Mouse (Mus musculus) hindlimb bud, embryonic 11.5 days (tissue): ENCODE data around the gene Cct2.

Experiments used
- DNase-seq: peaks from one replicate; pipeline ENCODE4 v3.0.0-alpha.2; 2012; ENCODE audit warnings: low read depth, low spot score; ENCODE audit errors: extremely low spot score

Cct2 gene

DNA sequence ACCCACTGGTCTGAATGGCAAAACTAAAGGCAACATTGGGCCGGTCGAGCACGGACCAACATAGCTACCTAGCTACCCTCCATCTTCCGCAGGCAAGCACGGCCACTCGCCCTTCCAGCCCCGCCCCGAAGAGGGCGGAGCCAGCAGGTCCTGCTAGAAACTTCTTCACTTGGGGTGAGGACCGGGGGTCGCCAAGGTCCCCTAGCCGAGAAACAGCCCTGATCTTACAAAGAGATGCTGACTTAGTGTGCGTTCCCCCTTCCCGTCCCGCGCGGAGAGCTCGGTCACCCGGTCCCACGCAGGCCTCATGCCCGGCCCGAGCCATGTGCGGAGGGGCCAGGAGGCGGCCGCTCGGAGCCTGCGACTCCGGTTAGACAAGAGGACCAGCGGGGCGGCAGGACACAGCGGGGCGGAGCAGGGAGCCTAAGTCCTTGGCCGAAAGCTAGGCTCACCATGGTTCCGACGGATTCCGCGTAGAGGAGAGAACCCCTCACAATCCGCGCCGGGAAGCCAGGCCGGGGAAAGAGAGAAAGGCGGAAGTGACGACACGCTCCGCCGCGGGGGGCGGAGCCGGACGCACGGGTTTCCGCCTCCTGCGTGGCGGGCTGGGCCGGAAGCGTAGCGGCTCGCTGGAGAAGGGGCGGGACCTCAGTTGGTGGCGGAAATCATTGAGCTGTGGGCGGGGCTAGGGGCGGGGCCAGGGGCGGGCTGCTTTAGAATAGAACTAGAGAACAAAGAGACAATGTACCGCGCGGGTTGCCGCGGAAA, at the start of gene Cct2:
Gene Cct2, minus strand, starts transcription at position 561 of the 768 bp plus-strand sequence.
- peak; percentile 87 for DNase-seq

DNA sequence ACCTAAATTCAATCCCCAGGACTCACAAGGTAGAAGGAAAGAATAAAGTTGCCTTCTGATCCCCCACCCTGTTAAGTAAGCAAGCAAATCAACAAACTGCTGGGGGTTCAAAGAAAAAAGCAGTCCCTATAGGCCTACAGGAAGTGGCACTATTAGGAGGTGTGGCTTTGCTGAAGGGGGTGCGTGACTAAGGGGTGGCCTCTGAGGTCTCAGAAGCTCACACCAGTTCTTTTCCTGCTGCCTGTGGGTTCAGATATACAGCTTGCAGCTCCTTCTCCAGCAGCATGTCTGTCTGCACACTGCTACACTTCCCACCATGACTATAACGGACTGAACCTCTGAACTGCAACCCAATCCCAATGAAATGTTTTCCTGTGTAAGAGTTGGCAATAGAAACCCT, 48.9 kb upstream of the Cct2 start:
- DNase-seq = no peak

DNA sequence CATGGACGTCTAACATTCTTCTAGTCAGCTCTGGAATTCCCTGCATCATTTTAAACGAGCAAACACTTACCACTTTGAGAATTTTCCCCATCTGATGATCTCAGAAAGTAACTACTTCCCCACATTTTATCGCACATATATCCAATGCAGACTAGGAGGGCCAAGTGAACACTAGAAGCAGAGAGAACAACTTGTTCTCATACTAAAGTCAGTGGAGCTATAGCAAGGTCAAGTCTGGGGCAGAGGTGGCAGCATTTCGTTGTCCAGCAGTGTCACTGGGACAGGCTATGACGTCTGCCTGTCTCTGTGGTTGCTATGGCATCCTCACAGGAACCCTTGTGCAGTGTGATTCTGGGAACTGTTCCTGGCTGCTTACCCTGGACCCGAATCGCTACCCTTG, 47.8 kb upstream of the Cct2 start:
- DNase-seq = no peak

DNA sequence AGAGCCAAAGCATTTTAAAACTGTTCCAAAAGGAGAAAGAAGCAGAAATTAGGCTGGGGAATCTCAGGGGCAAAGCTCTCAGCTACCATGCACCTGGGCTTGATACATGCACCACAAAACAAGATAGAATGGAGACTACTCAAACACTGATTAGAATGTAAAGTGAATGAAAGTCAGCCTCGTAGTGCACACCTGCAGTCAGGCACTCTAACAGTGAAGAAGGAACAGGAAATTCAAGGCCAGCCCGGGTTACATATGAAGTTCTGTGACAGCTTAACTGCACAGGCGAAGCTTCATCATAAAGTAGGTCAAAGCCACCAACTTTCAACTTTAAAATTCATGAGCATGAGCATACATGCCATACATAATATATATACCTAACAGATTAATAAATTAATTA, 46.7 kb upstream of the Cct2 start:
- no peak for DNase-seq

DNA sequence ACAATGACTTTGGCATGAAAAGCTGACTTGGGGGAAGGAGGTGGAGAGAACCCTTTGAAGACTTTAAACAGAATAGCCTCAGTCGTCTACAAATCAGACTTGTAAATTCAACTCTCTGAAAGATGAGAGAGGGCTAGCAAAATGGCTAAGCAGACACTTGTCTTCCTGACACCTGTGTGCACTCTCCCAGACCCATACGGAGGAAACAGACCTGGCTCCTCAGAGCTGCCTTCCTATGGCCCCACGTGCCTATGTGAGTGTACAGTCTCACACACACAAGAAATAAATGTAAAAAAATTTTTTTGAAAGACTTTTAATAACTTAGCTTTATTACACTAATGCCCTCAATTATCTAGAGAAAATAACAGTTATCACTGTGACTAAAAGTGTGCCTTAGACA, 43.1 kb upstream of the Cct2 start:
- no peak for DNase-seq

DNA sequence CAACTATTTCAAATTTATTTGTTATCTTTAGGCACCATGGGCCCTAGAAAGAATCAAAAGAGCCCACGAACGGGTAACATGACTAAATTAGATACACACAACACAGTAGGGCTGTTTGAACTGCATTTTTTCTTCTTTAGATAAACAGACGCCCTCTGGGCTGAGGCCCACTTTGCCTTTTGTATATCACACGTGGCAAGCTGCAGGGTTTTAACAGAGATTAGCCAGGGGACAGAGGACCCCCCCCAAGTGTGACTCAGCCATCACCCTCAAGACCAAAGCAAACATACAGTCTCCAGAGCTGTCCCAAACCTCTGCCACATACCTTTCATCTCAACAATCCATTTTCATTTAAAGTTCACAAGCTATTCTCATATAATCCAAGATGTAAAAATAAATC, 42.6 kb upstream of the Cct2 start:
- DNase-seq = no peak

DNA sequence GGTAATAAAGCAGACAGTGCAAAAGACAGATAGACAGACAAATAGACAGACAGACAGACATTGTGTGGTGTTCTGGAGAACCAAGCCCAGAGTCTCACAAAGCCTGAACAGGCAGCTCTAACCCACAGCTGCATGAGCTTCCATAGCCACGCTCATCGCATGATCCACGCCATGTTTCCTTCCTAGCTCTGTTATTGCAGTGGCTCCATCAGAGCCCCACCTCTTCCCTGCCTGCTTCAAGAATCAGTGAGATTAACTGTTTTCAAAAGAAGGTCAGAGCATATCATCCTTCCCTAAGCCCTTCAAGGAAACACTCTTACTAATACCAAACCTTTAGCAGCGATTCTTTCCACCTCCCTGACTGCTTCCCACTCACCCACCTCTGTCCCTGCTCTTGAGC, 41.4 kb upstream of the Cct2 start:
- no peak for DNase-seq

DNA sequence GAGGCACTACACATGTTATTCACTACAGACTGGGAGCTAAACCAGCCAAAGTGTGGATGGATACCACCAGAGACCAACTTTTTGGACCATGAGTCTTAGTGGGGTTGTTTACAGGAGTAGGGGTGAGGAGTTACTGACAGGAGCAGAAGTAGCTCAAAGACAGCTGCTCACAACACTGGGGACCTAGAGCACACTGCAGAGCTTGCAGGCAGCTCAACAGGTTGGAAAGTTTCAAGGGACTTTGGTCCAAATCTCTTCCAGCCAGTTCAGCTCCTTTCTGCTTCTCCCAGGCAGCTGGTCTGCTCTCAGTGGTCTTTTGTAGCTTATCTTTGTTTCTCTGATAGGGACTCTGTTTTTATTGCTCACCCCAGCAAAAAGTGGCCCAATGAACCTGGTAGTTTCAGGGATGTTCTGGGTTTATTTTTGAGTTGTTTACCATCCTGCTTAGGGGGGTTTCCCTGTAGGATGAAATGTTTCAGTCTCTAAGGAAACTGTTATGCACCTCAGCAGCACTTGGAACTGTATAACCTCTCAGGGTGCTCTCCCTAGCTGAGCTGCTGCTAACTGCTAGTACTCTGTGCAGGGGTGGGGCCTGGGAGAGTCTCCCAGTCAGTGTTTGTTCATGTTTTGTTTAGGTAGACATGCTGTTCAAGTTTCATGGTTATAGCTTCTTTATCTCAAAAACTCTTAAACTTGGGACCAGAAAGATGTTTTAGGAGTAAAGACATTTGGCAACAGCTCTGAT, 40.4 kb upstream of the Cct2 start:
- DNase-seq = no peak

DNA sequence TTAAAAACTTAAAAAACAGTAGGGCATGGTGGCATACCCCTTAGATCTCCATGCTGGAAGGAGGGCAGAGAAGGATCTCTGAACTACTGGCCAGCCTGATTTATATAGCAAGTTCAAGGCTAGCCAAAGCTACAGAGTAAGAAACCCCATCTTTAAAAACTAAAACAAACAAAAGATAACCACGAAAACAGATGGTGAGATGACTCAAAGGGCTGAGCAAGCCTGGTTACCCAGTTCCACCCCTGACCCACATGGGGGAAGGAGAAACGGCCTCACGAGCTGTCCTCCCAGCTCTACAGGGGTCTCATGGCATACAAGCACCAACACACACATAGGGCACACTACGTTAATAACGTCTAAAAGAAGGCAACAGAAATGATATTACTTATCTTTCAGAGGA, 36.6 kb upstream of the Cct2 start:
- DNase-seq = no peak

DNA sequence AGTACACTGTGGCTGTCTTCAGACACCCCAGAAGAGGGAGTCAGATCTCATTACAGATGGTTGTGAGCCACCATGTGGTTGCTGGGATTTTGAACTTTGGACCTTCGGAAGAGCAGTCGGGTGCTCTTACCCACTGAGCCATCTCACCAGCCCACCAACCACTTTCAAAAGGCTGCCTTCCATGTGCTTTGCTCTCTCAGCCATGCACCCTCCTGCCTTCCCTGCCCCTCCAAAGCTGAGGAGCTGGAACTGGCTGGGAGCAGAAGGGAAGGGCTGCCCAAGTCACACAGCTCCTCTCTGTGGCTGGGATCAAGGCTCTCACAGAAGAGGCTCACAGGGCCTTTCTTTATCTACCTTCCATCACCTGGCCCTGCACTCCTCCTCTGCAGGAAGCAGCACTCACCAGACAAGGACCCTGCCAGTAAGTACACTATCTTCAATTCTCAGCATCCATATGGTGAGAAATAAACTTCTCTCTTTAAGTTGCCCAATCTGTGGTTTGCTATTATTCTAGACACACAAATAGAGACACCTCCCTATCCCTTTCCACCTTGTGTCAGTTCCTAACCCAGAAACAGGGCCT, 33.6 kb upstream of the Cct2 start:
- no peak for DNase-seq

DNA sequence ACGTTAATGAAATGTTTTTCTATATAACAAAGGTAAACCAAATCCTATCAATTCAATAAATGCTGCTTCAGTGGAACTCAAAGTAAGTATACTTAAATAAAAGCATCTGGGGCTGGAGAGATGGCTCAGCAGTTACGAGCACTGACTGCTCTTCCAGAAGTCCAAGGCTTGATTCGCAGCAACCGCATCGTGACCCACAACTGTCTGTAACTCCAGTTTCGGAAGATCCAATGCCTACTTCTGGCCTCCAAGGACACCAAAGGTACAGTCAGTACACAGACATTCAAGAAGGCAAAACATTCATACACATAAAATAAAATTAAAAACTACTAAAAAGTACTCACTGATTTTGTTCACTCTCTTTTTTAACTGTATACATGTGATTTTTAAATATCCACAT, 32.5 kb upstream of the Cct2 start:
- DNase-seq = no peak

DNA sequence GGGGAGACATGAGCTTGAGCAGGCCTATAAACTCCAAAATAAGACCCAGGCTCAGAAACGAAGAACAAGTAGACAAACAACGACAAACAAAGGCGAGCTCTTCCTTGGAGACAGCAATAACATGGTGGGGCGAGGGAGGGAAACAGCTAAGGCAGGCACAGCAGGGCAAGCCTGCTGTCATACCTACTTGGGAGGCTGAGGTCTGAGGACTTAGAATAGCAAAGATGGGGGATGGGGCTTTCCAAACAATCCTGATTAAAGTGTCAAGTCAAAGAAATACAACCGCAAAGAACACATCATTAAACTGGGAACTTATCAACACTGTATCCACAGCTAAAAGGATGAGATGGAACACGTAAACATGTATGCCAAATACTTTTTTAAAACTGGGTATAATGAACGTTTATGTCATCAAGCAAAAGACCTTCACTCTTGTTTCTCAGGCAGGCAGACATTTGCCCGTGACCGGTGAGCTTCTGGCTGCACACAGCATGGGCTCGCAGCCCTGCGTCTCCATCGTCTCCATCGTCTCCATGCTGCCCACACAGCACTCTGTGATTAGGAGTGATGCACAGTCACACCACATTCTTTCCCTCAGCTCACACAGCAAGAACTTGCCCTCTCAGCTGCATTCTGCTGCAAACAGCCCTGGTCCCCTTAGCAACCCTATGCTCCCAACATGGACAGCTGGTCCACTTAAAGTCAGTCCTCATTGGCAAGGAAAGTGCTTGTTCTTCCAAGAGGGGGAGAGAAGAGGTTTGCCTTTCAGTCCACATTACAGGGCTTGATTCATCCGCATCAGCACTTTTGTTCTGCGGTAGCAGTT, 31.1 kb upstream of the Cct2 start:
- no peak for DNase-seq

DNA sequence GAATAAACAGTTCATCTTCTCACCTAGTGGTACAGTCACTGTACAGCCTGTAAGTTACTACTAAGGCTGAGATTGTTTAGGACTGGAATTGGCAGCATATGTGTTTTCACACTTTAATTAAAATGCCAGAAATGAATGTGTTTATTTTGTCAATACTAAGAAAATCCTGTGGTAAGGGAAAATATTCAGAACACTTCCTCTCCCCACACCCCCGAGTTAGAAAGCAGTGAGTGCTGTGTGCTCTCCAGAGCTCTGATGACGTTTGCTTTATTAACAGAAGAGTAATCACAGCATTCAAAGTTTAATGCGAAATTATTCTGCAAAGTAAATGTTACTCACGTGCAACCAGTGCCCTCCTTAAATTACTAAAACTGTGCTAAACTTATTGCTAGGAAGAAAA, 26.0 kb upstream of the Cct2 start:
- no peak for DNase-seq

DNA sequence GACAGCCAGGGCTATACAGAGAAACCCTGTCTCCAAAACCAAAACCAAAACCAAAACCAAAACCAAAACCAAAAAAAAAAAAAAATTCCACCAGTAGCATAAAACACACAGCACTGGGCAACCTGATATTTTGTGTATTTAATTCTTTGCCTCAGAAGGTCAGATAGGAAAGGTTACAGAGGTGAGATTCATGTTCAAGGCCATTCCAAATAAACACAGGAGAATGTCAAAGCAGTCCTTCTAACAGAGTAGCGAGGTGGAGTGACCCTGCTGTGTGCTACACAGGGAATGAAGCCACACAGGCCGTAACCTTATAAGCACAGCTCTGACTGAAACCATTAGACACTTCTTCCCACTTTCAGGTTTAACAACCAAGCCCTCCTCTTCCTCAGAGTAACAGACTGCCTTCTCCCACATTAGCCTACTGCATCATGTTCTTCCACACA, 18.3 kb upstream of the Cct2 start:
- DNase-seq = no peak

DNA sequence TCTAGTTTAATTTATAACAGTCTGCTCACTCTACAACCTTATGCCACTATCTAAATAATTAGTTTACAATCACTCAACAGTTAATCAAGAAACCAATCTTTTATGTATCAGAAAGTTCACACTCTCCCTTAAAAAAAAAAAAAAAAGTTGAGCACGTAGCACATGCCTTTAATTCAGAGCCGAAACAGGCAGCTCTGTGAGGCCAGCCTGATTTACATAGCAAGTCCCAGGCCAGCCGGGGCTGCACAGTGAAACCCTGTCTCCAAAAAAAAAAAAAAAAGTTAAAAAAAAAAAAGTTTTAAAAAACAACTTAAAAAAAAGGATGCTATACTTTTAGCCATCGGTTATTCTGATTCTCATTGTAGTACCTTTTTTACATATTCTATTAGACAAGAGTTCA, 17.7 kb upstream of the Cct2 start:
- DNase-seq = no peak

DNA sequence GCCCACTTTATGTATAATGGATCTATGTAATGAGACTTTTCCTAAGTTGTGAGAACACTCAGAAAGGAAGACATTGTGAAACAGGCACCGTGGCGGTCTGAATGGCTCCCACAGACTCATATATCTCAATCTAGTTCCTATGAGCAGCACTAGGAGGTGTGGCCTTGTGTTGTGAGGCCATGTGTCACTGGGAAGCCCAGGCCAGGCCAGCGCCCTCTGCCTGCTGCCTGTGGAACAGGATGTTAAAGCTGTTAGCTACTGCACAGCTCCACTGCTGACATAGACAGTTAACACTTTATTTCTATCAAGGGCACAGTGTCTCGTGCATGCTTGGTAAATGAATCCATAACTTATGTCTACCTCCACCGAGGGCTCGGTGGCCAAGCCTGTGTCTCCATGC, 14.7 kb upstream of the Cct2 start:
- no peak for DNase-seq

DNA sequence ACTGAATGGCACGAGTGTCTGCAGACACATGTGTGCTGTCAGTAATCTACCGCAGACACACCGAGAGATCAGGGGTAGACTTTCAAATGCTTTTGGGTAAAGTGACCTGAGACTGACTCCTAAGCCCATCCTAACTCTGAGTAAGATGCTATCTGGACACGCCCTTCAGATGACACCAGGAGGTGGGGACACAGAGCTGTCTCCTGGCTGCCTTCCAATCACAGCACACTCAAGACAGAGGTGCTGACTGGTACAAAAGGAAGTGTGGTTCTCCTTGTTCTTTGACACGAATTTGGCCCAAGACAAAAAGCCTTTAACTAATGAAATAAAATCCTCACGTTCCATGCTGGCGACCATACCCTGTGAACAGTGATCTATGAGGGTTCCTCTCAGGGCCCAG, 9.6 kb upstream of the Cct2 start:
- DNase-seq = no peak

DNA sequence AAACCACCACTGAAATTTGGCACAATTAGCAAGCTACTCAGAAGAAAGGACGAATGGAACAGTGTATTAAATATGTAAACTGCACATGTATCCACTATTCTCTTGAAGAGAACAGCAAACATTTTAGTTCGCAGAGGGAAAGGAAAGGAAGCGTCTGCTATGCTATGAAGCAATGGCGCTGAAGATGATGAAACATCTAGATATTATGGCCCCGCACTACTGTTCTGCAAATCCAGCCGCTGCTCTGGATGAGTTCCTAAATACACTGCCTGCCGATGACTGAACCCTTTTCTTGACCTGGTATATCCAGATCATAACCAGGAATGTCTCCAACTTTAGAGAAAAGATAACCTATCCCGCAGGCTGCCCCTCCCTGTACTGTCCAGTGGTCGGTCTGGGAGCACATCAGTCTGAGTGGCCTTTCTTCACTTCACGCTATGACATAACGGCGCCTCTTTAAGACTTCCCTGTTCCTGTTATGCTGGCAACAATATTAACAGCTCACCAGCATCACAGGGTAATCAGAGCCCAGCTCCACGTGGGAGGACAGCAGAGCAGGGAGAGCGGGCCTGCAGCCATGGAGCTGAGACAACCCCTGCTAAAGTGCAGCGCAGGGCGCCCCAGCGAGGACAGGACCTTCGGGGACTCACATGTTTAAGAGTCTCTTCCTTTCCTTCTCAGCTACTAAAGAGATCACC, 8.7 kb upstream of the Cct2 start:
- DNase-seq = no peak

DNA sequence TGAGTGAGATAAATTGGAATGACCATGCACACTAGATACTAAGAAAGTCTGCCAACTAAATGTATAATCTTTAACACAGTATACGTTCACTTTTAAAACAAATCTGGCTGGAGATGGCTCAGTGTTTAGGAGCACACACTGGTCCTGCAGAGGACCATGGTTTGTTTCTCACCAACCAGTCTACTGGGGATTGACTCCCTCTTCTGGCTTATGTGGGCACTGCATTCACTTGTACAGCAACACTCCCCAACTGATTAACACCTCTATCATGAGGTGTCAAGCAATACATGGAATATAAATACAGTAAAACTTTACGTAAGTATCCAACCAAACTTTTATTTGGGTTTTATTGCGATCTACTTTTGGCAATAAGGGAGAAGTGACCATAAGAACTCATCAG, 5.5 kb upstream of the Cct2 start:
- DNase-seq = no peak

DNA sequence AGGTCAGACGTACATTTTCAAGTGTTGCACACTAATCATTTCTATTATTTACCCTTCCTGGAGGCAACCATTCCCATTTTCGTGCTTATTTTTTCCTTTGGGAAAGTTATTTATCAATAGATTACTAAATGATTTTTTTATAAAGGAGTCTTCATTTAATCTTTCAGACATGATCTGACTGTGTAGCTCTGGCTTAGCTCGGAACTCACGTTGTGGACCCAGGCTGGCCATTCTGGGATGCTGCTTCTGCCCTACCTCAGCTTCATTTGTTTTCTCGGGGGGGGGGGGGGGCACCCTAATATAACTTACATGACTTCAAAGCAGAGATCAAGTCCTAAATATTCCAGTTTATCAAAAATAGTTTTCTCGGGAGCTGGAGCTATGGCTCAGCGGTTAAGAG, 462 bp upstream of the Cct2 start:
- no peak for DNase-seq

DNA sequence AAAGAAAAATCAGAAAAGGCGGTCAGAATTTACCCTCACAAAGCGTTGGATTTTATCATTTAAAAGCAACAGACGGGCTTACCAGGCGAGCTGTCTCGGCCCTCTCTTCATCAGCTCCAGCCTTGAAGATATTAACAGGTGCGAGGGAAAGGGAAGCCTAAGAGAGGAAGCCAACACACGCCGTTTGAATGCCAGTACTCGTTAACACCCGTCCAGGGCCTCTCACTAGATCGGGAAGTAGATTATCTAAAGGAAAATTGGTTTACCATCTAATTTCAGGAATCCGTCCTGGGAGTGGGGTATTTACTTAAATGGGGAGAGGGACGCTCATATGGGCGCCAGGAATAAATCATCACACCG, 740 bp downstream of the Cct2 start:
- DNase-seq = no peak
